Mouse (Mus musculus) left cerebral cortex, adult 9 months (tissue): ENCODE measurements around the gene Mrpl4.
A peak's percentile ranks its signal among the peaks of the same experiment; 100 is the strongest.
"Not testable (repeated sequence)": the region's sequence is repeated elsewhere in the genome, so short reads cannot be mapped to it uniquely, and the experiment has no call there.

Experiments used
- DNase-seq, 2 experiments: peaks; one replicate each; pipeline ENCODE4 v3.0.0; 2022; ENCODE audit warnings: low spot score in 2 of 2

Gene Mrpl4

GRCm38 (mm10) chr9:20986952-20987686 is 15.4 kb upstream of the Mrpl4 start:
- no peak for DNase-seq

- no peak for DNase-seq
Measured at GRCm38 (mm10) chr9:20987953-20988352, 14.6 kb upstream of the Mrpl4 start.

DNA sequence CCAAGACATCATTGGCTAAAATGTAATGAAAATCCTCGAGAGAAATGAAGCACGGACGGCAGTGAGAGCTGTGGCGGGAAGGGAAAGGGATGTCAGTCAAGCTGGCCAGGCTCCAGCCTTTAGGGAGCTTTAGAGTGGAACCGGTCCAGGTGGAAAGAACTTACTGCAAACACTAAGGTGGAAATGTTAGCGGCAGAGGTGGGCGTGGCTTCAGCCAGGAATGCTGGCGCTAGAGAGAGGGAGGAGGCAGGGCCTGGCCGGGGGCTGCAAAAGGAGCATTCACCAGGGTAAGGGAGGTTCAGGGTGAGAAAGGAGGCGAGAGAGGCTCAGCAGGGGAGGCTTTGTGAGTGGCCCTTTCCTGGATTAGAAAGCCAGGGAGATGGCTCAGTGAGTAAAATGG is 11.7 kb upstream of the Mrpl4 start:
- no peak for DNase-seq

DNA sequence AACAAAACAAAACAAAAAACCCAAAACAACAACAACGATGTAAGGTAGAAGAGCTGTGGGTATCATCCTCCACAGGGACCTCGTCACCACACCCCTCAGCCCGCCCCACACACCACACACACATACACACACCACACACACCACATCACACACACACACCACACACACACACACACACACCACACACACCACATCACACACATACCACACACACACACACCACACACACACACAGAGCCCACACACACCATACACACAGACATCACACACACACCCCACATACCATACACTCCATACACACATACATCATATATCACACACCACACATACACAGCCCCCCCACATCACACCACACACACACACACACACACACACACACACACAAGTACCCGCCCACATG is 11.0 kb upstream of the Mrpl4 start:
- no peak for DNase-seq

DNA sequence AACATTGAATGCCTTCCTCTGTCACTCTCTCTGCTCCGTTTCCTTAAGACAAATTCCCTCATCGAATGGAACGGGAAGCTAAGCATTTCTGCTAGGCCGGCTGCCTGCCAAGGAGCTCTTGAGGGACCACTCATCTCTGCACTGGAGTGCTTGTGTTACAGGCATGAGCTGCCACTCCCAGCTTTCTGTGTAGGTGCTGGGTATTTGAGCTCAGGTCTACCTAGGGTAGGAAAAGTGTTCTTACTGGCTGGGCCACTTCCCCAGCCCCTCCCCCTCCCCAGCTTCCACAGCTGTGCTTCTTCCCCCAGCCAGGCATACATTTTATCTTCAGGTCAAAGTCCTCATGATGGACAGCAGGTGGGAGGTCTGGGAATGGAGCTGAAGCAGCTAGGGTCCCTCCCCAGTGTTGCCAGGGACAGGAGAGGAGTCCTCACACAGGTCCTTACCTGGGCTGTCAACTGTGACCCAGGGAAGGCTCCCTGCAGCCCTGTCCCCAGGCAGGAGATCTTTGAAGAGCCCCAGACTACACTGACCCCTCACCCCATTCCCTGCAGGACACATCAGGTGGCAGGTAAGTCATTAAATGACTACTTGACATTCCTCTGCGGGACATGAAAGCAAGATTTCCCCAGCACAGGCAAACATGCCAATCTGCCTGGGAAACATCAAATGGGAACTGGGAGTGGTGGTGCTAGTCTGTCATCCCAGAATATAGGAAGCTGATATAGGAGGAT is 9.2 kb upstream of the Mrpl4 start:
- DNase-seq: no peak

DNA sequence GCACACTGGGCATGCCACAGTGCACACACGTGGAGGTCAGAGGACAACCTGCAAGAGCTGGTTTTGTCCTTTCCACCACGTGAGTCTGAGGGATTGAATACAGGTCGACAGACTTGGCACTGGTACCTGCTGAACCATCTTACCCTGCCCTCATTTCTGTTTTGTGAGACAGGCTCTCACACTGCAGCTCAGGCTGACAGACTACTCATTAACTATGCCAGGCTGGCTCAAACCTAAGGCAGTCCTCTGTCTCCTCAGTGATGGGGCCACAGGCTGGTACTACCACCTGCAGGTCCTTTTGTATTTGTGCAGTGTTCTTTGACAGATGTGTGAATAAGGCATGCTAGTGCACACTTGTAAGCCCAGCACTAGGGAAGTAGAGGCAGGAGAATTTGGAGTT is 7.5 kb upstream of the Mrpl4 start:
- no peak for DNase-seq

DNA sequence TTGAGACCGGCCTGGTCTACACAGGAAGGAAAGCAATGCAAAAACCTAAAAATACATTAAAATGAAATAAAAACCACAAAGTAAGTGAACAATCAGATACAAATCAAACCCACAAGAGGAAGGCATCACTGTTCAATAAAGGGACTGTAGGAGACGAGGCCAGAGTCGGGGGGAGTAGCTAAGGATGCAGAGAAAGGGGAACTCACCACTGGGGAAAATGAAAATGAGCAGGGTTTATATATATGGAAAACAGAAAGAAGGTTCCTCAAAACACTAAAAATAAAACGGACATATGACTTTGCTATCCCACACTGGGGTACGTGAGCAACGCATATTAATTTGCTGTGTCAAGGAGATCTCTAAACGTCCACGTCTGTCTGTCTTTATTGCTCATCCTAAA is 5.5 kb upstream of the Mrpl4 start:
- no peak for DNase-seq

DNA sequence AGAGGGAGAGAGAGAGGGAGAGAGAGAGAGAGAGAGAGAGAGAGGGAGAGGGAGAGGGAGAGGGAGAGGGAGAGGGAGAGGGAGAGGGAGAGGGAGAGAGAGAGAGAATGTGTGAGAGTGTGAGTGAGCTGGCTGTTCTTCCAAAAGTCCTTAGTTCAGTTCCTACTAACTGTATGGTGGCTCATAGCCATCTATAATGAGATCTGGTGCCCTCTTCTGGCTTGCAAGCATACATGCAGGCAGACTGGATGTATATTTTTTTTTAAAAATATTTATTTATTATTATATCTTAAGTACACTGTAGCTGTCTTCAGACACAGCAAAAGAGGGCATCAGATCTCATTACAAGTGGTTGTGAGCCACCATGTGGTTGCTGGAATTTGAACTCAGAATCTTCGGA is 4.2 kb upstream of the Mrpl4 start:
- not testable (repeated sequence) for DNase-seq

DNA sequence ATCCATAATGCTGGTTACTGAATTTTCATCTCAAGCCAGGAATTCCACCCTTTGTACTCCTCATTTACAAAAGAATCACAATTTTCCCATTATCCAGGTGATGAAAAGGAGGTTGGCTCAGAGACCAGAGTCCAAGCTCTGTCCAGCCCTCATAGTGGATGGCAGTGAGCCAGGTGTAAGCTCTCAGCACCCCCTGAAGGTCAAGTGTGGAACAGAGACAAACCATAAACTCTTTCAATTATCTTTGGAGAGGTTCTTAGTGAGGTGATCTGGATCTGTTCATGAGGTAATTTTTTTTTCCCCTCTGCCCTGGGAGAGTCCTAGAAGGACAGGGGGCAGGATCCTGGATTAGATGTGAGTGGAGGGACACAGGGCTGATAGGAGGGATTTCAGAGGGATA is 1.7 kb upstream of the Mrpl4 start:
- DNase-seq: no peak

DNA sequence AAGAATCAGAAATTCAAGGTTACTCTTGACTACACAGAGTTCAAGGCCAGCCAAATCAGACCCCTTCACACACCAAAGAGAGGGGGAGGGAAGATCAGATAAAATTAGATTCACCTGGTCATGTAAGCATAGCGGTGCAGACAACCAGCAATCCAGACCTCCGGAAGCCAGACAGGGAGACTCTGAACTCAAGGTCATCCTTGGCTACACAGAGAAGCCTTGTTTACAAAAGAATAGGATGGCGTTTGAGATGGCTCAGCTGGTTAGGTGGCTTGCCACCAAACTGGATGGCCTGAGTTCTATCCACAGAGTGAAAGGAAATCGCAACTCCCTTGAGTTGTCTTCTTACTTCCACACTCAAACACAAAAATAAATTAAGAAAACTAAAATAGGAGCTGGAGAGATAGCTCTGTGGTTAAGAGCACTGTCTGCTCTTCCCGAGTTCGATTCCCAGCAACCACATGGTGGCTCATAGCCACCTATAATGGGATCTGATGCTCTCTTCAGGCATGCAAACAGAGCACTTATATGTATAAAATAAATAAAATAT is 812 bp upstream of the Mrpl4 start:
- no peak for DNase-seq

DNA sequence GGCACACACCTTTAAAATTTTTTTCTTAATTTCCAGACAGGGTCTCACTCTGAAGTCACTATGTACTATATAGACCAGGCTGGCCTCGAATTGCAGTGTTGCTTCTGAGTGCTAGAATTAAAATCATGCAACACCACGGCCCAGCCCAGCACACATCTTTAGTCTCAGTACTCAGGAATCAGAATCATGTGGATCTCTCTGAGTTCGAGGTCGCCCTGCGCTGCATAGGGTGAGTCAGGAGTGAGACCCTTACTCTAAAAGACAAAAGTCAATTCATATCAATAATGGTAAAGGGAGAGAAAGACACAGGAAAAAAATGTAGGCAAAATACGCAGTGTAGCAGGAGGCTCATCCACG is 290 bp upstream of the Mrpl4 start:
- DNase-seq: no peak

- no peak for DNase-seq
Measured at GRCm38 (mm10) chr9:21007313-21007952, 4.9 kb downstream of the Mrpl4 start.

DNA sequence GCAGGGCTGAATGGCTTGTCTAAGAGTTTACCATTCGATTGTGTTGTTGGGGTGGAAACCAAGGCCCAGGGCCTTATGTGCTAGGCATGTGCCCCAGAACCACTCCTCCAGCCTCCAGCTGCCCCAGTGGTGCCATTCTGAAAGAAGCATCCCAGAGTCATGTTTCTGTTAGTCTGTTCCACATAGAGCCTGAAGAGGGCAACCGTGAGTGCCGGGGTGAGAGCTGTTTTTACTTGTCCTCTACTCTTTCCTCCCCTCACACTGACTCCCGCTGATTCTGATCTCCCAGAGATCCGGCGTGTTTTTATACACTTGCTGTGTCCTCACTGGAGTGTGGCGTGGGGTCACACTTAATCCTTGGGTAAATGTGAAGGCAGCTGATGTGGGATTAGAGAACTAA is 5.5 kb downstream of the Mrpl4 start:
- no peak for DNase-seq

DNA sequence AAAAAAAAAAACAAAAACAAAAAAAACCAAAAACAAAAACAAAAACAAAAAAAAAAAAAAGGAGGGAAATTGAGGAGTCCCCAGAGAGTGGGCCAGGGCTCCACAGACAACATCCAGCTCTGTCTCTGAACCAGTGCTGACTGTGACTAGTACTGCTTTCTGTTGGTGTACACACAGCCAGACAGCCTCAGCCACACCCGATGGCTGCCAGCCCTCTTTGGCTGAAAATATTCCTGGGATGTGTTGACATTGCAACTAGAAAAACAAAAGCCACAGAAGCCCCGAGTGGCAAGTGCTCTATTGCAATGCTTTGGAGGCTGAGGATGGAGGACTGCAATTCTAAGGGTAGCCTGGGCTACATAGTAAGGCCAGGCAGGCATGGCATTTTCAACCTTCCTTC is 7.8 kb downstream of the Mrpl4 start:
- DNase-seq: no peak

DNA sequence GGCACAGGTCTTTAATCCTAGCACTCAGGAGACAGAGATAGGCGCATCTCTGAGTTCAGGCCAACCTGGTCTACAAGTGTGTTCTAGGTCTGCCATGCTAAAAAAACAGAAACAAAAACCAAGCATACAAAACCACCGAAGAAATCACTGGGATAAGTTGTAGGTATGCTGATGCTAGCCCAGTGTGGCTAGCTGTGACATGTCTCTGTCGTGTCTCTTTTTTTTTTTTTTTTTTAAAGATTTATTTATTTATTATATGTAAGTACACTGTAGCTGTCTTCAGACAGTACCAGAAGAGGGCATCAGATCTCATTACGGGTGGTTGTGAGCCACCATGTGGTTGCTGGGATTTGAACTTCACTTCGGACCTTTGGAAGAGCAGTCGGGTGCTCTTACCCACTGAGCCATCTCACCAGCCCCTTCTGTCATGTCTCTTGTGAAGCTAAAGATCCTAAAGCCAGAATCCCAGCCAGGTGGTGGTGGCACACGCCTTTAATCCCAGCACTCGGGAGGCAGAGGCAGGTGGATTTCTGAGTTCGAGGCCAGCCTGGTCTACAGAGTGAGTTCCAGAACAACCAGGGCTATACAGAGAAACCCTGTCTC is 8.5 kb downstream of the Mrpl4 start:
- not testable (repeated sequence) for DNase-seq

DNA sequence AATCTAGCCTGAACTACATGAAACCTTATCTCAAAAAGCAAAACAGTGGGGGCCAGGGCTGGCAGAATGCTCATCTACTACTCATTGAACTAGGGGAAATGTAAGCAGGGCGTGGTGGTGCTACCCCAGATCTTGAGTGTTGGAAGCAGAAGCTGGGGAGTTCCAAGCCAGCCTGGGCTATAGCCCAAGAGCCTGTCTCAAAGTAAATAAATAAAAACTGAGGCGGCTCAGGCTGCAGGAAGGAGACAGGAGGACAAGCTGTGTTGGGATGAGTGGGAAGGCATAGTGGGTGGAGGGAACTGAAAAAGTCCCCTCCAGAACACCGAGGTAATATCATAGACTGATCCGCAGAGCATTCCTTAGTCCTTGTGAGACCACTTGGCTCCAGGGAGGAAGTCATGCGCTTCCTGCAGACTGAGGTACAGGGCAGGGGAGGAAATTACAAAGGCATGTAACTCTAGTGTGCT is 9.3 kb downstream of the Mrpl4 start:
- DNase-seq: no peak

GRCm38 (mm10) chr9:21012368-21012767 is 9.8 kb downstream of the Mrpl4 start:
- no peak for DNase-seq

- peak in 1 of 2 experiments; percentile 56 for DNase-seq
Measured at GRCm38 (mm10) chr9:21014691-21015570, 12.4 kb downstream of the Mrpl4 start.

DNA sequence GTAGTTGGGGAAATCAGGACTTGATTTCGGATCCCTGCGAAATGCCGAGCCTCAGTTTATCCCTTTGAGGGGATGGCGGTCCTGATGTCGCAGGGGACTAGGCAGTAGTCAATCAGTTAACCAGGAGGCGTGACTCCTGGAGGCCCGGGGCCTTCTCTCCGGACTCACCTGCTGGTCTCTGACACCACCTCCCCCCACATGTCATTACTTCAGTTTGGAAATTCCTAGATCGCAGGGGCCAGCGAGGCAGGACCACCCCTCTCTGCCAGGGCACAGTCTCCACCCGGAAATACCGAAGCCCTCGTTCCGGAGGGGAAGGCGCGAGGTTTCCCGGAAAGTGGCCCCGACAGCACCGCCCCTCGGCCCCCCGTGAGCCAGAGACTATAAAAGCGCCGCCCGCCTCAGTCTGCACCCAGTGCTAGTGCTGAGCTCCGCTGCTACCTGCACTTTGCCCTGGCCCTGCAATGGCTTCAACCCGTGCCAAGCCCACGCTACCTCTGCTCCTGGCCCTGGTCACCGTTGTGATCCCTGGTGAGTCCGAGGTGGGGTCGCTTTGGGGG is 13.1 kb downstream of the Mrpl4 start, which contains the start of gene Icam1:
Gene Icam1 (plus strand): TSS at position 415 of the 560 bp plus-strand sequence.
- peak in 1 of 2 experiments; percentile 26 for DNase-seq

DNA sequence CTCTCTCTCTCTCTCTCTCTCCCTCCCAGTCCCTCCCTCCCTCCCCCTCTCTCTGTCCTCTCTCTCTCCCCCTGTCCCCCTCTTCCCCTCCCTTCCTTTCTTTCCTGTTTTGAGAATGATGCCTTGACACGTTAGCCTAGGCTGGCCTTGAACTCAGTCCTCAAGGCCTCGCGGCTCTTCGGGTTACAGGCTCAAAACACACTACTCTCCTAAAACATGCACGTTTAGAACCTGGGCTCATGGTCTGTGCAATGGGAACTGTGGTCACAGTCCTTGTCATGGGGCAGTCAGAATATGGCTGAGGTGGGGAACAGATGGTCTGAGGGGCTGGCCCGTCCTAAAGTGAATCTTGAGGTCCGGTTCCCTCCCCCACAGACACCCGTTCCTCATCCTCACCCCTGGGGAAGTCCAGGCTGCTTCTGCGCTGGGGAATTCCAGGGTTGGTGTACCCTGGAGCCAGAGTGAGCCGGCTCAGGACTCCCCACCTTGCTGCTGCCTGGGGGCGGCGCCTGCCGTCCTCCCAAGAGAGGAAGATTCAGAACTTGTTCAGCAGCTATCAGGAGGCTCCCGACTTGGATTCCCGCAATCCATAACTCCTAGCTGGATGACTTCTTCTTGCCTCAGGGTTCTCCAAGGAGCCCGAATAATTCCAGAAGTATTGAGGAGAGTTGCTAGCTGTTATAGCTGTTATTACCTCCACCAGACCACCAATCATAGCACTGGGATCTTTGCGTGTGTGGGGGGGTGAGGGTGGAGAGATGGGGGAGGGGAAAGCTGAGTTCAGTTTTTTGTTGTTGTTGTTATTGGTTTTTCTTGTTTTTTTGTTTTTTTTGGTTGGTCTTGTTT is 14.0 kb downstream of the Mrpl4 start:
- DNase-seq: no peak
